Mouse (Mus musculus): ENCODE data around the gene Pcyt1a. TPM values are rescaled to one million over a fixed set of nuclear protein-coding genes. Genes with fewer than 3 reads are reported as not detected.

Pcyt1a gene
- polyA plus RNA-seq, 1 experiment from 2014 or later, result 44.9 TPM

GRCm38 (mm10) chr16:32453102-32453501, 22.4 kb downstream of the Pcyt1a start:
- DNase-seq (ENCODE audit: low spot score) (no peak), ATAC-seq (no peak)
- no peak overlapping the region for H3K27ac ChIP-seq (ENCODE audit: low read length)
- no peaks in the 10 kb centered on the region for H3K4me1 ChIP-seq (ENCODE audit: insufficient read depth, low read depth, low read length)
- no peak overlapping the region for H3K9ac ChIP-seq (replicated peaks; ENCODE audit: low read depth)
- no peaks in the 10 kb centered on the region for H3K9me3 ChIP-seq (ENCODE audit: low read length)
- TF ChIP-seq EP300 (IDR thresholded peaks at IDR 0.05) (no peak), CTCF (IDR thresholded peaks at IDR 0.05) (no peak)
- no peak overlapping the region for H3K4me2 ChIP-seq (replicated peaks; ENCODE audit: low read depth, low read length)
- peaks cover 17% of the 10 kb centered on the region; the same call in 1 of the 2 replicates for H3K36me3 ChIP-seq (ENCODE audit: insufficient read depth, low read length)
- 94% methylated on average over 8 of the region's 8 CpGs for WGBS
- no peak overlapping the region for H3K4me3 ChIP-seq (ENCODE audit: low read depth, low read length)
- no peaks in the 10 kb centered on the region for H3K27me3 ChIP-seq (replicated peaks; ENCODE audit: insufficient read depth, low read length)

- H3K4me1 ChIP-seq (ENCODE audit: insufficient read depth, low read depth, low read length), result no peaks in the 10 kb centered on the region
- no peak overlapping the region for H3K4me3 ChIP-seq (ENCODE audit: low read depth, low read length)
- DNase-seq (ENCODE audit: low spot score), result no peak
- no peak overlapping the region for H3K27ac ChIP-seq (ENCODE audit: low read length)
- ATAC-seq, result no peak
- TF ChIP-seq CTCF (IDR thresholded peaks at IDR 0.05) (no peak), EP300 (IDR thresholded peaks at IDR 0.05) (no peak)
- H3K4me2 ChIP-seq (replicated peaks; ENCODE audit: low read depth, low read length), result no peak overlapping the region
- 93% methylated on average over 5 of the region's 5 CpGs for WGBS
- H3K36me3 ChIP-seq (ENCODE audit: insufficient read depth, low read length), result peaks cover 17% of the 10 kb centered on the region; the same call in 1 of the 2 replicates
- H3K9me3 ChIP-seq (ENCODE audit: low read length), result no peaks in the 10 kb centered on the region
- H3K27me3 ChIP-seq (replicated peaks; ENCODE audit: insufficient read depth, low read length), result no peaks in the 10 kb centered on the region
- no peak overlapping the region for H3K9ac ChIP-seq (replicated peaks; ENCODE audit: low read depth)
These were observed 23.9 kb downstream of the Pcyt1a start for GRCm38 (mm10) chr16:32454646-32455045.

- Histone ChIP-seq H3K9ac (replicated peaks; ENCODE audit: low read depth) (no peak overlapping the region), H3K27me3 (replicated peaks; ENCODE audit: insufficient read depth, low read length) (no peaks in the 10 kb centered on the region), H3K4me2 (replicated peaks; ENCODE audit: low read depth, low read length) (no peak overlapping the region), H3K36me3 (ENCODE audit: insufficient read depth, low read length) (peaks cover 17% of the 10 kb centered on the region; the same call in 1 of the 2 replicates), H3K4me1 (ENCODE audit: insufficient read depth, low read depth, low read length) (no peaks in the 10 kb centered on the region), H3K4me3 (ENCODE audit: low read depth, low read length) (no peak overlapping the region), H3K9me3 (ENCODE audit: low read length) (no peaks in the 10 kb centered on the region), H3K27ac (ENCODE audit: low read length) (no peak overlapping the region)
- no peak for DNase-seq (ENCODE audit: low spot score)
- ATAC-seq, result no peak
- no peak for TF ChIP-seq EP300 (IDR thresholded peaks at IDR 0.05)
- no peak for TF ChIP-seq CTCF (IDR thresholded peaks at IDR 0.05)
These were observed 25.4 kb downstream of the Pcyt1a start for GRCm38 (mm10) chr16:32456086-32456485.

- Histone ChIP-seq H3K27ac (ENCODE audit: low read length) (no peak overlapping the region), H3K9me3 (ENCODE audit: low read length) (no peaks in the 10 kb centered on the region), H3K4me3 (ENCODE audit: low read depth, low read length) (no peak overlapping the region), H3K9ac (replicated peaks; ENCODE audit: low read depth) (no peak overlapping the region), H3K36me3 (ENCODE audit: insufficient read depth, low read length) (peaks cover 19% of the 10 kb centered on the region; the same call in 1 of the 2 replicates), H3K27me3 (replicated peaks; ENCODE audit: insufficient read depth, low read length) (no peaks in the 10 kb centered on the region), H3K4me1 (ENCODE audit: insufficient read depth, low read depth, low read length) (no peaks in the 10 kb centered on the region), H3K4me2 (replicated peaks; ENCODE audit: low read depth, low read length) (no peak overlapping the region)
- no peak for ATAC-seq
- no peak for TF ChIP-seq CTCF (IDR thresholded peaks at IDR 0.05)
- no peak for TF ChIP-seq EP300 (IDR thresholded peaks at IDR 0.05)
- 86% methylated on average over 1 of the region's 1 CpGs for WGBS
- DNase-seq (ENCODE audit: low spot score), result no peak
These were observed 26.0 kb downstream of the Pcyt1a start for GRCm38 (mm10) chr16:32456761-32457160.

GRCm38 (mm10) chr16:32457589-32458386, 27.1 kb downstream of the Pcyt1a start:
- Histone ChIP-seq H3K4me1 (ENCODE audit: insufficient read depth, low read depth, low read length) (no peaks in the 10 kb centered on the region), H3K9ac (replicated peaks; ENCODE audit: low read depth) (no peak overlapping the region), H3K4me2 (replicated peaks; ENCODE audit: low read depth, low read length) (no peak overlapping the region), H3K4me3 (ENCODE audit: low read depth, low read length) (no peak overlapping the region), H3K9me3 (ENCODE audit: low read length) (no peaks in the 10 kb centered on the region), H3K27ac (ENCODE audit: low read length) (no peak overlapping the region), H3K27me3 (replicated peaks; ENCODE audit: insufficient read depth, low read length) (no peaks in the 10 kb centered on the region), H3K36me3 (ENCODE audit: insufficient read depth, low read length) (peaks cover 21% of the 10 kb centered on the region)
- peak; percentile 79 for TF ChIP-seq CTCF (IDR thresholded peaks at IDR 0.05)
- no peak for TF ChIP-seq EP300 (IDR thresholded peaks at IDR 0.05)
- DNase-seq (ENCODE audit: low spot score) (peak; percentile 81), ATAC-seq (peak; percentile 57; the same call in 1 of the 2 replicates)
- 56% methylated on average over 10 of the region's 10 CpGs for WGBS

- H3K27me3 ChIP-seq (replicated peaks; ENCODE audit: insufficient read depth, low read length), result no peaks in the 10 kb centered on the region
- DNase-seq (ENCODE audit: low spot score) (peak; percentile 36), ATAC-seq (no peak)
- H3K9me3 ChIP-seq (ENCODE audit: low read length), result no peaks in the 10 kb centered on the region
- TF ChIP-seq EP300 (IDR thresholded peaks at IDR 0.05) (no peak), CTCF (IDR thresholded peaks at IDR 0.05) (peak; percentile 45)
- H3K36me3 ChIP-seq (ENCODE audit: insufficient read depth, low read length), result peaks cover 19% of the 10 kb centered on the region
- no peak overlapping the region for H3K4me3 ChIP-seq (ENCODE audit: low read depth, low read length)
- no peak overlapping the region for H3K4me2 ChIP-seq (replicated peaks; ENCODE audit: low read depth, low read length)
- H3K9ac ChIP-seq (replicated peaks; ENCODE audit: low read depth), result no peak overlapping the region
- H3K27ac ChIP-seq (ENCODE audit: low read length), result no peak overlapping the region
- WGBS, result 56% methylated on average over 4 of the region's 4 CpGs
- no peaks in the 10 kb centered on the region for H3K4me1 ChIP-seq (ENCODE audit: insufficient read depth, low read depth, low read length)
These were observed 29.8 kb downstream of the Pcyt1a start for GRCm38 (mm10) chr16:32460518-32460917.
